Mouse (Mus musculus) midbrain, embryonic 11.5 days (tissue): ENCODE results near the gene 1700020D05Rik. TPM values are rescaled to one million over a fixed set of nuclear protein-coding genes. Genes with fewer than 3 reads are reported as not detected.
A peak's percentile ranks its signal among the peaks of the same experiment; 100 is the strongest.

Experiments used
- ATAC-seq: fragments of 200-750 bp; cut with Nextera tagmentation; 2 replicates; pipeline ENCODE4 v1.8.0; 2017; ENCODE audit warnings: moderate TSS enrichment, moderate library complexity; ENCODE audit not compliant: low FRiP score
- DNase-seq: peaks from one replicate; pipeline ENCODE4 v3.0.0; 2015; ENCODE audit warnings: low spot score; ENCODE audit errors: missing footprints
- H3K27ac ChIP-seq: fragments of 300-500 bp; sonication (generic); 2 replicates; pipeline ENCODE4 v1.5.1; 2014; ENCODE audit warnings: low read depth, low read length
- H3K27me3 ChIP-seq: fragments of 300-500 bp; sonication (generic); 2 replicates; pipeline ENCODE4 v1.6.1; 2014; ENCODE audit warnings: mild to moderate bottlenecking, low read length, moderate library complexity, mixed read lengths; ENCODE audit not compliant: control insufficient read depth, insufficient read depth
- H3K36me3 ChIP-seq: fragments of 300-500 bp; sonication (generic); 2 replicates; pipeline ENCODE4 v1.6.1; 2014; ENCODE audit warnings: mild to moderate bottlenecking, low read length, moderate library complexity, mixed read lengths; ENCODE audit not compliant: control insufficient read depth, insufficient read depth
- H3K4me1 ChIP-seq: fragments of 300-500 bp; sonication (generic); 2 replicates; pipeline ENCODE4 v1.6.1; 2014; ENCODE audit warnings: low read length; ENCODE audit not compliant: control insufficient read depth, insufficient read depth
- H3K4me2 ChIP-seq: fragments of 300-500 bp; sonication (generic); 2 replicates; pipeline ENCODE4 v1.6.1; 2014; ENCODE audit warnings: mild to moderate bottlenecking, moderate library complexity
- H3K4me3 ChIP-seq: fragments of 300-500 bp; sonication (generic); 2 replicates; pipeline ENCODE4 v1.5.1; 2014; ENCODE audit warnings: low read depth, low read length
- H3K9ac ChIP-seq: fragments of 300-500 bp; sonication (generic); 2 replicates; pipeline ENCODE4 v1.6.1; 2014; ENCODE audit warnings: low read length
- H3K9me3 ChIP-seq: fragments of 300-500 bp; sonication (generic); 2 replicates; pipeline ENCODE4 v1.6.1; 2016; ENCODE audit warnings: low read length; ENCODE audit not compliant: control insufficient read depth
- WGBS: fragments of 180-500 bp; shearing (Covaris S2); extraction: QIAGEN DNeasy Blood & Tissue Kit; methylation state at CpG from one replicate; pipeline ENCODE4 v1.1.7; 2014; 5-methylcytosine and 5-hydroxymethylcytosine counted together
- polyA plus RNA-seq: library from polyadenylated mRNA; unstranded; fragments of >200 nt; fragmentation: Nextera tagmentation; extraction: Ambion mirVana; gene quantifications from 2 replicates; pipeline ENCODE4 v1.2.1, GENCODE M21; 2014

1700020D05Rik gene
- polyA plus RNA-seq, 1 experiment from 2014 or later, result not detected

DNA sequence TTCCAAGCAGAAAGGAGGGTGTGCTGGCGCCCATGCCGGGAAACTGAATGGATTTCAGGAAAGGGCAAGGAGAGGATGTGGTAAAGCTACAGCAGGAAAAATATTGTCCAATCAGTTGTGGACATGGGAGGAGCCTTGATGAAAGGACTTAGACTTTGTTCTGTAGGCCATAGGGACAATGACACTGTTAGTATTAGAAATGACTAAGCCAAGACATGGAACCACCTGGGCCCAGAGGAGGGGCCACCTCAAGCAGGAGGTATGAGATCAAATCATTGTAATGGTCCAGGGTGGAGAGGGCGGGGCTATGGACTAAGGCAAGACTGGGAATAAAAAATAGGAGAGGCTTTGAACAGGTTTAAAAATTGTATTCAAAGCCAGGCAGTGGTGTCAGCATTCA, 15.1 kb upstream of the 1700020D05Rik start:
- H3K4me3 ChIP-seq, result no peak overlapping the region
- DNase-seq, result no peak
- no peak overlapping the region for H3K9ac ChIP-seq
- no peaks in the 10 kb centered on the region for H3K9me3 ChIP-seq
- H3K27ac ChIP-seq, result no peak overlapping the region
- H3K36me3 ChIP-seq, result no peaks in the 10 kb centered on the region
- H3K4me2 ChIP-seq, result no peak overlapping the region
- no peak for ATAC-seq
- no peaks in the 10 kb centered on the region for H3K27me3 ChIP-seq
- 90% methylated on average over 3 of the region's 3 CpGs for WGBS
- no peaks in the 10 kb centered on the region for H3K4me1 ChIP-seq

DNA sequence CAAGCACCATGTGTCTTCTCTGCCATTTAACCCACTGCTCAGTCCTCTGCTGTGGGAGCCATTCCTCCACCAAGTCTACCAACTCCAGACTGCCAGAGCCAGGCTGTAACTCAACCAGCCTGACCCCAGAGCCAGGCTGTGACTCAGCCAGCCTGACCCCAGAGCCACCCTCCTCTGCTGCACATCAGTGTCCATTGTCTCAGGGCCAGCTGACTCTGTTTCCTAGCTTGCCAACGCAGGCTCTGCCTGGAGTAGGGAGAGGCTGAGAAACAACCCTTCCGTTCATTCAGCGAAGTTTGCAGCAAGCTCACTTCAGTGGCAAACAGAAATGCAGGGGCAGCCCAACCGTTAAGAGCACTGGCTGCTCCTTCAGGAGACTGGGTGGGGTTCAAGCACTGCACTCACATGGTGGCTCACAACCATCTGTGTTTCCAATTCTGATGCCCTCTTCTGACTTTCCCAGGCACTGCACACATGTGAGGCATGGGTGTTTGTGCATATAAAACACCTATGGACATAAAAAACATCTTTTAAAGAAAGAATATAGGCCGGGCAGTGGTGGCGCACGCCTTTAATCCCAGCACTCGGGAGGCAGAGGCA, 13.4 kb upstream of the 1700020D05Rik start:
- Histone ChIP-seq H3K9ac (no peak overlapping the region), H3K9me3 (no peaks in the 10 kb centered on the region), H3K27ac (no peak overlapping the region), H3K4me1 (no peaks in the 10 kb centered on the region), H3K4me3 (no peak overlapping the region), H3K36me3 (no peaks in the 10 kb centered on the region), H3K27me3 (no peaks in the 10 kb centered on the region), H3K4me2 (no peak overlapping the region)
- 81% methylated on average over 8 of the region's 8 CpGs for WGBS
- DNase-seq, result no peak
- ATAC-seq, result no peak

DNA sequence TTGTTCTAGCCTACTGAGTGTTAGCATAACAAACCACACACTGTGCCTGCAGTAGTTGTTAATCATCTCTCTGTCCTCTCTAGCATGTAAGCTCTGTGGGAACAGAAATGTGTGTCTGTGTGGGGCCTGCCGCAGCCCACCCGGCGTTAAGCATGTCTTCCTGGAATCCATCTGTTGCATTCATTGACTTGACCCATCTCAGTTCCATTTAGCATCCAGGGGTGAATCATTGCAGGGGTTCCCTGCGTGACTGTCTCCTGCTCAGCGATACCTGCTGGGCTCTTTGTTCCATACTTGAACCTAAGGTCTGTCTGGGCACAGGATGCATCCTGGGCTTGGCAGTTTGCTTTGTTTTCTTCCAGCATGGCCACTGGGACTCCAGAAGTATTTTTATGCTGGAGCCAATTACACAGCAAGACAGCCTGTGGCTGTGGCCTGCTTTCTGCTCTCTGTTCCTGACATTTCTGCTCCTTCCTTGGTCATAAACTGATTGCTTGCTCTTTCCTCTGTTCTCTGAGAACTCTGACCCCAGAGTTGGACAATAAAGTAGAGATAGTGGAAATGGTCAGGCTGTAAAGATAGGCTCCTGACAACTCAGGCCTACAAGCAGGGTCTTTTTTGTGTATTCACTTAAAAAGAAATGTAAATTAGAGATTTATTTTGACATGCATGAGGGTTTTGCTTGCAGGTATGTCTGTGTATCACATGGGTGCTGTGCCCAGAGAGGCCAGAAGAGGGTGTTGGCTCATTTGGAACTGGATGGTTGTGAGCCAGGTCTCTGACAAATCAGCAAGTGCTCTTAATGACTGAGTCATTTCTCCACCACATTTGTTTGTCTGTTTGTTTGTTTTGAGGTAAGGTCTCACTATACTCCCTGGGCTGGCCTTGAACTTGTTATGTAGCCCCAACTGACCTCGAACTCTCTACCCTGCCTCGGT, 12.5 kb upstream of the 1700020D05Rik start:
- ATAC-seq, result no peak
- 72% methylated on average over 7 of the region's 7 CpGs for WGBS
- Histone ChIP-seq H3K9me3 (no peaks in the 10 kb centered on the region), H3K27me3 (no peaks in the 10 kb centered on the region), H3K4me3 (no peak overlapping the region), H3K36me3 (no peaks in the 10 kb centered on the region), H3K9ac (no peak overlapping the region), H3K4me2 (no peak overlapping the region), H3K27ac (no peak overlapping the region), H3K4me1 (peaks cover under 1% of the 10 kb centered on the region)
- DNase-seq, result no peak

DNA sequence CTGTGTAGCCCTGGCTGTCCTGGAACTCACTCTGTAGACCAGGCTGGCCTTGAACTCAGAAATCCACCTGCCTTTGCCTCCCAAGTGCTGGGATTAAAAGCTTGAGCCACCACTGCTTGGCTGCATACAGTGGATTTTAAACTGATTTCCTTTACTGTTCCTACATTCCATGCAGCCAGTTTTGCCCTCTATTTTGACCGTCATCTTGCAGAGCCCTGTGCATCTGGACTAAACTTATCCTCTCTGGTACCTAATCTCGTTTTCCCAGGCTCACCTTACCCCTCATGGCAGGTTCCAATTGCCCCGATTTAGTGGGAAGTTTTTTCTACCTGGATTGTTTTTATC, 9.4 kb upstream of the 1700020D05Rik start:
- H3K9me3 ChIP-seq, result peaks cover 3% of the 10 kb centered on the region; the same call in 1 of the 2 replicates
- H3K27me3 ChIP-seq, result no peaks in the 10 kb centered on the region
- no peak overlapping the region for H3K9ac ChIP-seq
- H3K36me3 ChIP-seq, result no peaks in the 10 kb centered on the region
- ATAC-seq (no peak), DNase-seq (no peak)
- peaks cover 12% of the 10 kb centered on the region for H3K4me1 ChIP-seq
- no peak overlapping the region for H3K4me2 ChIP-seq
- H3K27ac ChIP-seq, result no peak overlapping the region
- no peak overlapping the region for H3K4me3 ChIP-seq
- WGBS, result 88% methylated on average over 3 of the region's 3 CpGs

DNA sequence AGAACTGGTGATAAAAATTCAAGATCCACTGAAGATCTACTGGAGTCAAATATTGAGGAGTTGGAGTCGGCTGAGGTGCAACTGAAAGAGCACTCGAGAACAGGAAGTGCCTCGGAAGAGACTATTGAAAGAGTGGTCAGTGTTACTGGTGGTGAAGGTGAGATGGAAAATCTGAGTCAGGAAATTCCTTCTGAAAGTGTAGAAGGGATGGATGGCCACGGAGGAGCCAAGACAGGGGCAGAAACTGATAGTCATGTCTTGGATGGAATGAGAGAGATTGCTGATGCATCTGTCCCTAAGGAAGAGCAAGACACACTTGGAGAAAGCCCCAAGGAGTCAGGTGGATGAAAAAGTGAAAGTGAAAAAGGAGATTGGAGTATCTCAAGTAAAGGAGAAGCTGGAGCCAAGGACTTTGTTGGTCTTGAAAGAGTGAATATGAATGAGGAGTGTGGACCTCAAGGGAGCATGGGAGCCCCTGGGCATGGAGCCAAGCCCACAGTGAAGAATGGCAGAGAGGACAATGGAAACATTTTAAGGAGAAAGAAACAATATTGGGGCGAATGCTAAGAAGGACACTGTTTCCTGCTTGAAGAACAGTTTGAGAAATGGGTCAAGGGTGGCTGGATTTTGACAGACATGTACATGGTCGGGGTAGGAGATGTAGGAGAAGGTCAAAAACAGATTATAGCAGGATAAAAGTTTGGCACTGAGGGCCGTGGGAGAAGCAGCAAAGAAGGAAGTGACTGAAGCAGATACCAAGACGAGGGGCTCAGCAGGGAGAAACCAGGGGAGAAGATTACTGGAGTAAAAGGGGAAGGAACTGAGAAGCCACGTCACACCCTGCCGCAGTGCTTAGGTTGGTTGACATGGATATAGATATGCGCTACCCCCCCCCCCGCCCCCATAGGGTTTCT, 8.8 kb upstream of the 1700020D05Rik start:
- Histone ChIP-seq H3K36me3 (no peaks in the 10 kb centered on the region), H3K4me1 (peaks cover 12% of the 10 kb centered on the region), H3K9me3 (peaks cover 3% of the 10 kb centered on the region; the same call in 1 of the 2 replicates), H3K27me3 (no peaks in the 10 kb centered on the region), H3K27ac (no peak overlapping the region), H3K4me2 (no peak overlapping the region), H3K9ac (no peak overlapping the region), H3K4me3 (no peak overlapping the region)
- WGBS, result 87% methylated on average over 12 of the region's 12 CpGs
- no peak for DNase-seq
- no peak for ATAC-seq

DNA sequence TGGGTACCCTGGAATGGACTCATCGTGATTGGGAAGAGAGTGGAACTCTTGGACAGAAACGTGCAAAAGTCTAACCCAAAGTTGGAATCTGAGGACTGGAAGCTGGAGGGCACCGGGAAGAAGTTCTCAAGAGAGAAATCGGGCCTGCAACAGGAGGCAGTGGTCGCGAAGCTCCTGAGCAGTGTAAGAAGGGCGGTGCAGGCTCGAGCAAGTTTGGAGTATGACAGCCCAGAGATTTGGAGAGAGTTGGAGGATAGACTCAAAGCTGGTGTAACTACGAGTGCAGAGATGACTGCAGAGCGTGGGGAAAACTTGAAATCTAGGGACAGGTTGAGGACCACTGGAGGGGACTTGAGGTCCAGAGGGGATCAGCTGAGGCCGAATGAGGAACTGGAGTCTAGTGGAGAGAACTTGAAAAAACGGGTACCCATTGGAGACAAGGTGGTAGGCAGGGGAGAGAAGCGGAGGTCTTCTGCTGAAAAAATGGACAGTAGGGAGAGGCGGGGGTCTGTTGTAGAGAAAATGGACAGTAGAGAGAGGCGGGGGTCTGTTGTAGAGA, 7.6 kb upstream of the 1700020D05Rik start:
- H3K4me3 ChIP-seq, result peak overlapping the region; percentile 42
- DNase-seq (no peak), ATAC-seq (no peak)
- 51% methylated on average over 15 of the region's 15 CpGs for WGBS
- H3K9me3 ChIP-seq, result peaks cover 3% of the 10 kb centered on the region; the same call in 1 of the 2 replicates
- no peak overlapping the region for H3K27ac ChIP-seq
- no peaks in the 10 kb centered on the region for H3K27me3 ChIP-seq
- H3K9ac ChIP-seq, result peak overlapping the region; percentile 68
- H3K4me1 ChIP-seq, result peaks cover 12% of the 10 kb centered on the region
- peak overlapping the region; percentile 72 for H3K4me2 ChIP-seq
- no peaks in the 10 kb centered on the region for H3K36me3 ChIP-seq

DNA sequence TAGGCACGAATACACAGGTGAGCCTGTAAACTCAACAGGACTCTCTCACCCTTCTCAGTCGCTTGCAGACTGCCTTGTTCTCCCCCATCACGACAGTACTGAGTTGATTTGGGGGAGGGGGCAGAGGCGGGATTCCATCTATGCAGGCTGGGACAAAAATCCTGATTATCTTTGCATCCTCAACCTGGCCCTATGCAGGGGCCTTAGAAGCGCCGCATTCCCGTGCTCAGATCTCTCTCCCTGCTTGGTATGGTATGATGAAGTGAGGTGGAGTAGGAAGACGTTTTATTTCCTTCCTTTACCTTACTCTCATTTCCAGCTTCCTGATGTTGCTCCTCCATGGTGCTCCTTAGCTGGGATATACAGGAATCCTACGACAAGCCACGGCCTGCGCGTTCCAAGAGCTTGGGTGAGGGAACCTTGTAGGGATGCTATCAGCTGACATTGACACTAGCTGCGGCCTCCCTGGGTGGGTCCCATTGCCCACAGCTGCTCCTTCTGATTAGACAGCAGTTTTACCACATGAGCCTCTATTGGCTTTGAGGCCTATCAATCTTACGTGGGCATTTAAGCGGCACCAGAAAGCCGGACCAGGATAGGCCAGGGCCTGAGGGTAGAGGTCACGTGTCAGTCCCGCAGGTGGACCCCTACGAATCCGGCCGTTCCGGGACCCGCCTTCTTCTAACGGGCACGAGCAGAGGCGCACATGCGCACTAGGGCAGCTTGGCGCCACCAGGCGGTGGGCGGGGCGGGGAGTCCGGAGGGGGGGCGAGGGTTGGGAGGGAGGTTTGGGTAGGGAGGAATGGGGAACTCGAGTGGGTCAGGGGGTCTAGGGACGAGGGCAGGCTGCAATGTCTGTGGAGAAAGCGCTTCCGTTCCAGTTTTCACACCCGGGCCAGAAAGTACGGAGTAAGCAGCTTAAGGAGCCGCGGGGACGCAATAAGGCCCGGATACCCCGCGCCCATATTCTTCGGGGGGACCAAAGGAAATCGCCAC, 6.7 kb upstream of the 1700020D05Rik start, which contains the start of gene Snx32:
Gene Snx32 (minus strand): TSS at position 508 of the 996 bp plus-strand sequence.
- Histone ChIP-seq H3K4me2 (peak within 1 kb of the TSS; percentile 72), H3K27ac (no peak within 1 kb of the TSS), H3K9ac (peak within 1 kb of the TSS; percentile 68), H3K27me3 (no peaks in the 10 kb centered on the region), H3K9me3 (peaks cover 3% of the 10 kb centered on the region; the same call in 1 of the 2 replicates), H3K4me1 (peaks cover 12% of the 10 kb centered on the region), H3K4me3 (peak within 1 kb of the TSS; percentile 42), H3K36me3 (no peaks in the 10 kb centered on the region)
- 3% methylated on average over 47 of the region's 47 CpGs for WGBS
- ATAC-seq (peak; percentile 100), DNase-seq (peak; percentile 97)
